Mouse (Mus musculus) layer of hippocampus, adult 9-11 months (tissue): ENCODE data around the gene B4galnt4.

Source experiments
- DNase-seq: peaks from one replicate; pipeline ENCODE4 v3.0.0; 2022

B4galnt4 gene

DNA sequence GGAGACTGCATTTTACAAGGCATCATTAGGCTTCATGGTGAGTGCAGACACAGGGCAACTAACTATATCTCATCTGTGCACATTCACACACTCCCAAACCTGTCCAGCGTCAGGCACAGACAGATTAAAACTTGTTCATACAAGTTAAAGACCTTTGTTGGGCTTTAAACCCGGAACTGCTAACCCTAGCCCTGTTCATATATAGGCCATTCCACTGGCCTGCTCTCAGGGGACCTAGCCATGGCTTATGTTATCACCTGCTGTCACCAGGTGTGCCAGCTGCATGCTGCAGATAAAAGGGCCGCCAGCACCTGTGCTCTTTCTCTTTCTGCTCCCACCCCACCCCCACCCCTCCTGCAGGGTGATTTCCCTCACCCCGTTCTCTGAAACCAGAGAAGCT lies 18.4 kb upstream of the B4galnt4 start:
- DNase-seq, result no peak

DNA sequence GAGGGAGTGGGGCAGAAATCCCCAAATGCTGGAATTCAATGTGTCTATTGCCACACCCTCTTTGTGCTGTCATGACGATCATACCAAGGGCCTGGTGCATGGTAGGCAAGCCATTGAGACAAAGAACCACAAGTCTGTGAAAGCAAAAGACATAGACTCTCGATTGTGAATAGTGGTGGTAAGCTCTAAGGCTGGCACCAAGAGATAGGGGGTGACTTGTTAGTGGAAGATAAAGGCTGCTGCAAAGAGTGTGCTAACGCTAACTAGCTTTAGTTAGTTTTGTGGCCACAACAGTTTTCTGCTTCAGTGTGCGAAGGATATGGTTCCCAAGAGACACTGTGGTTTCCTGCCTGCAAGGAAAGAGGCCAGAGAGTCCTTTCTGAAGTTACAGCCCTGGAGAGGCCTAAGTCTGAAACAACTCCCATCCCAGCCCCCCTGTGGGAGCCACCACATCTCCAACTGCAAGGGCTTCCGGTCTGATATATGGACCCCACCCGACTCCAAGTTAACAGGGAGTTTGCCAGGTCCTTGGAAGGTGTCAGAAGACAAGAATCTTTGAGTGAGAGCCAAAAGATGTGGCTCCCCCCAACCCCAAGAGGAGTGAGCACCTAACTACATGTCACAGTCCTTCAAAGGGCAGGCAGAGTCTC lies 13.8 kb upstream of the B4galnt4 start:
- DNase-seq, result no peak

DNA sequence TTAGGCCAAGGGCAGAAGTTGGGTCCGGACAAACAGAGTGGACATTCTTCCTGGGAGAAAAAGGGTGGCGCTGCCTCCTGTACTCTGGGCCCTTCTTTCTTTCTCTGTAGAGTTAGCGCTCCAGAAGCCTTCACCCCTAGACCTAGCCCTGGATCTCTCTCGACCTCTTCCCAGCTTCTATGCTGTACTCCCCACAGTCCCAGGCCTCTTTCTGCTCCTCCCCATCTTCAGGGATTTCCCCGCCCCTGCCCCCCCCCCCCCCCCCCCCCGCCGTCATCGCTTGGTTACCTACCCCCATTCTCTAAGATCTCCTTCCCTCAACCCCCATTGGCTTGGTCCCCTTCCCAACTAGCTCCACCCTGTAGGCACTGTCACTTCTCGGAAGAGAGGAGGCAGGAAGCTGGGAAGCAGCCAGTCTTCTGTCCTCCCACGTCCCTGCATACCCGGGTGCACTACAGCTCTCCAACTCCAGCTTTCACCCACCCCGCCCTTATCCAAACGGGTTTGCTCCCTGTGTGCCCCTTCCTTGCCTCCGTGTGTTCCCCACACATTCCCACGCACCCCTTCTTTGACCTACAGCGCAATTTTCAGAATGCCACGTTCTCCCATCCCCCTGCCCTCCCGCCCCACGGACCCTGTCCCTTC lies 13.2 kb upstream of the B4galnt4 start:
- DNase-seq, result peak; percentile 88

DNA sequence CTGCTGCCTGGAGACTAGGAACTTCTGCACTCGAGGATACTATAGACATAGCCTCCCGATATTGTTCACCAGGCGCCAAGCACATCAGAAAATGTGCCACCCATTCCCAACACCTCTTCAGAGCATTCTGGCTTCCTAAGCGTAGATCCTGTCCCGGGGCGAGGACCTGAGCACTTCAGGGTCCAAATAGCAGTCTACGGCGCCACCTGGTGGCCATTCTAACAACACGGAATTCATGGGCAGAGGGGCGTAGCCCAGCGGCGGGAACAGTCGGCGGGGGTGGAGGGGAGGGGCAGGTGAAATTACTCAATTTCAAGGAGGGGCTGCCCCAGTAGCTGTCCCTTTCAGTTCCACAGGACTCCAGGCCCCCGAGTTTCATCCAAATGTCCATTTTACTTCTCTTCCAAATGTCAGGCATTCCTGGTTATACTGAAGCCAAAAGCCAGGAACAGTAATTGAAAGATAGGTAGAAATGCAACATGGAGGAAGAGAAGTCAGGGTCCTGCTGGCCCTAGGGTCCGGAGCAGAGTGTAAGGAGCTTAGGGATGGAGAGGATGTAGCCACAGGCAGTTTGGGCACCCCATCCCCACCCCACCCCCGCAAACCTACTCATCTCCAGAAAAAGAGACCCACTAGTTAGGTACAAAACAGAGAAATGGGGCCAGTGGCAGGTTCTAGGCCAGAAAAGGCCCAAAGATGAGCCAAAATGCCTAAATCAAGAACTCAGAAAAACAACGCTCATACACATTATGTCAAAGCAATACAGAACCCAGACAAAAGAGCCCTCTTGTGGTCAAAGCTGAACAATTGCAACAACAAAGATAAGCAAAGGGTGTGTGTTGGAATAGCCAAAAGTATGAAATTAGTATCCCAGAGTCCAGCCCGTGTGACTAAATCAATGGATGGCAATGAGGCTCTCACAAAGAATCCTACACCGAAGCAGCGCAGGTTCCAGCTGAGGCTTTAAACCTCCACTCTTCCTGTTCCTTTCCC lies 12.4 kb upstream of the B4galnt4 start:
- peak; percentile 87 for DNase-seq

DNA sequence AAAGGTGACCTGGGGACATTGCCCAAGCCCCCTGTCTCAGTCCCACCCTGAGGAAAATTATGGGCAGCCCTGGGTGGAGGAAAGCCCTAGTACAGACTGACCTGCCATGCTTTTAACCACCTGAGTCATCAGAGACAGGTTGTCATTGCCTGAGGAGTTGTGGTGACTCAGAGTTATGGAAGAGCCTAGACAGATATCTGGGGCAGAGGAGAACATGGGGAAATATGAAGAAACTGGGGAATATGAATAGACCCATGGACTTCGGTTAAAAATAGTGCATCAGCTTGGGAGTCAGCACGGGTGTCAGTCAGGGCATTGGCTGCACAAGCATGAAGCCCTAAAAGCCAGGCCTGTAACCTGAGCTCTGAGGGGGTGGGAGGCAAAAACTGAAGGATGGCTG lies 11.6 kb upstream of the B4galnt4 start:
- no peak for DNase-seq

DNA sequence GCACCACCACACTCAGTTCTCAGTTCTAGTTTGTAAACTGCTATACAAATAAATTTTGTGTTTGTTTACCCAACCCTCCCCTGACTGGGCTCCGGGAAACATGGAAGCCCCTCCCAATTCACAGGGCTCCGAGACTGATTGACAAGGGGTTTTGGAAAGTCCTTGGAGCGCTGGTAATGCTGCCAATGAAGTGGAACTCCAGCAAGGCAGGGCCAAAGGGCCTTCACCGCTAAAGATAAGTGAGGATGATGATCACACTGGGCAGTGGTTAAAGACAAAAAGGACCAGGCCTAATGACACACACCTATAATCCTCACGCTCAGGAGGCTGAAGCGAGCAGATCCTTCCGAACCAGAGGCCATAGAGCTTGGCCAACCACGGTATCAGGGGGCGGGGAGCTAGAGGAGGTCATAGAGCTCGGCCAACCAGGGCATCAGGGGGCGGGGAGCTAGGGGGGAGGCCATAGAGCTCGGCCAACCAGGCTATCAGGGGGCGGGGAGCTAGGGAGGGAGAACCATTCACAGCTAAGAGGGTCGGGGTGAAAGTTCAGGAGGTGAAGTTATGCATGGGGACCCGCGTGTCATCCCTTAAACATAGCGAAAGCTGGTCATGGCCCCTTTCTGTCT lies 9.7 kb upstream of the B4galnt4 start:
- no peak for DNase-seq

DNA sequence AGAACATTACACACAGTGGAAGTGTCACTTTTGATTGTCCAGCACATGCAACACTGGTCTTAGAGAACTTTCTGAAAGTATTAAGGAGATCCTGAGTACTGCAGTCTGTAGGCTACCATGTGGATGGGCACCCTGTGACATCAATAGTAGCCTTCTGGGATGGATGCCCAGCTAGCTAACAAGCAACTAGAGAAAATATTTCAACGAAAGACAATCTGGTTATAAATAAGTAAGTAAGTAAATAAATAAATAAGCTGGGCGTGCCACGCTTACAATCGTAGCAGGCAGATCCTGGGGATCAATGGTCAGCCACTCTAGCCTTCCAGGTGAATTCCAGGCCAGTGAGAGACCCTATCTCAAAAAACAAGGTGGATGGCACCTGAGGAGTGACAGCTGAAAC lies 8.9 kb upstream of the B4galnt4 start:
- DNase-seq, result no peak

DNA sequence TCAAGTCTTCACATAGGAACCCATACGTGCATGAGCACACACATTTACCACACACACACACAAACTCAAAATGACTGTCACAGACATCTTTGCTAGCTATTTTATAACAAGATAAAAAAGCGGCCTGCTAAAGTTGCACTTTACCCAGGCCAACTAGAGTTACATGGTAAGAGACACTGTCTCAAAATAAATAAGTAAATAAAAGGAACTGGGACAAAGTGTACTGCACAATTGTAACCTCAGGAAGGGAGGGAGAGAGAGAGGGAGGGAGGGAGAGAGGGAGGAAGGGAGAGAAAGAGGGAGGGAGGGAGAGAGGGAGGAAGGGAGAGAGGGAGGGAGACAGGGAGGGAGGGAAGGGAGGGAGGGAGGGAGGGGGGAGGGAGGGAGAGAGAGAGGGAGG lies 8.5 kb upstream of the B4galnt4 start:
- no peak for DNase-seq

DNA sequence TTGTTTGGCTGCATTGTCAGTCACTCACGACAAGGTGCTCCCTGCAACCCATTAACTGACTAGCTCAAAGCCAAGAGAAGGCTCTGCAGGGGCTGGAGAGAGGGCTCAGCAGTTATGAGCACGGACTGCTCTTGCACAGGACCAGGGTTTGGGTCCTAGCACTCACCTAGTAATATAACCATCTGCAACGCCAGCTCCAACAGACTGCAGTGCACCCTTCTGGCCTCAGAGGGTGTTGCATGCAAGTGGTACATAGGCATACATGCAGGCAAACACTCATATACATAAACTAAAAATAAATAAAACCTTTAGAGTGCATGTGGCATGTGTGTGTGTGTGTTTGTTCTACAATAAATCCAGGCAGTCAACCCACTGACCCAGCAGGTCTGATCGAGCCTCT lies 5.1 kb upstream of the B4galnt4 start:
- DNase-seq, result no peak

DNA sequence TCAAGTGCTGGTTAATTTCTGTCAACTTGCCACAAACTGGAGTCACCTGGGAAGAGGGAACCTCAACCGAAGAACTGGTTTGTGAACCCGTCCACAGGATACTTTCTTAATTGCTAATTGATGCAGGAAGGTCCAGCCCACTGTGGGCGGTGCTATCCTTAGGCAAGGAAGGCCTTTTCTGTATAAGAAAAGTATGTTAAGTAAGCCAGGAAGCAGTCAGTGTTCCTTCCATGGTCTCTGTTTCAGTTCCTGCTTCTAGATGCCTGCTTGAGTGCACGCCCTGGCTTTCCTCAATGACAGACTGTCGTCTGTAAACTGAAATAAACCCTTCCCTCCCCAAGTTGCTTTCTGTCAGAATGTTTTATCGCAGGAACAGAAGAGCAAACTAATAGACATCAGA lies 3.9 kb upstream of the B4galnt4 start:
- DNase-seq, result no peak

DNA sequence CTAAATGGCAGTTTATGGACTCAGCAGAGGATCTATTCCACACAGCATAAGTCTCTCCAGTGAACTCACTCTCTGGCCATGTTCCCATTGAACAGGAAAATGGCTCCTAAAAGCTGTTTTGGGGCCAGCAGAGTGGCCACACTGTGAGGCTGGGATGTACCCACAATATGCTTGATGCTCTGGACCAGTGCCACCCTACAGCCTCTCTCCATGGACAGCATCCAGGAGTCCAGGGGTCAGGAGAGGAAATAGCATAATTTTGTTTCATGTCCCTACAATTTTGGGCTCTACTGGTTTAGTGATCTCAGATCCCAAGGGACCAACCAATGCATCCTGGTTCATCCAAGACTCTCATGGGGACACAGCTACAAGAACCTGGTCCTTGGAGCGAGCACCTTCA lies 3.4 kb upstream of the B4galnt4 start:
- no peak for DNase-seq

DNA sequence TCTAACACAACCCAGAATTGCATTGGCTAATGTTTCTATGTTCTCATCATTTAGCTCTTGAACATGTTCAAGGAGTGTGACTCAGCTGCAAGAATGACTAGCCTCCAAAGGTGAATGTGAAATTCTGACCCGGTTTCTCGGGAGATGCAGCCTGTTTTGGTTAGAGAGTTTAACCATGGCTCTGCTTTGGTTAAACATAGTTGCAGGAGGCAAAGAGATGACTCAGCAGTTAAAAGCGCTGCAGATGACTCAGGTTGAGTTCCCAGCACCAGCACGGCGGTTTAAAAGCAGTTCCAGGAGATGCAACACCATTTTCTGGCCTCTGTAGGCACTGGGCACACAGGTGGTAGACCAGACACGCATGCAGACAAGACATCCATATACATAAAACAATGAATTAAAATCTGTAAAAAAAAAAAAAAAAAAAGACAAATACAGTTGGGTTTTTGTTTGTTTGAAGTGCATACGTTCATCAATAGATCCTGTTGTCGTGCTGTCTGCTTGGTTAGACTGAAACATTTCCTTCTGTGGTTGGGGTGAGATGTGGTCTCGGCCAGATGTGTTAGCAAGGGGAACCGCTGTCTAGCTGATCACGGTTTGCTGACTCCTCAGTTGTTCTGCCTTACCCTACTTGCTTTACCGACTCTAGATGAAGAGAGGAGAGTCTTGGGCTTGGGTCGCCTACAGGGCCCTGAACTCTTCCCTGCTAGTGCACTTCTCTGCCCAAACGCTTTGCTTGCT lies 2.1 kb upstream of the B4galnt4 start:
- no peak for DNase-seq

DNA sequence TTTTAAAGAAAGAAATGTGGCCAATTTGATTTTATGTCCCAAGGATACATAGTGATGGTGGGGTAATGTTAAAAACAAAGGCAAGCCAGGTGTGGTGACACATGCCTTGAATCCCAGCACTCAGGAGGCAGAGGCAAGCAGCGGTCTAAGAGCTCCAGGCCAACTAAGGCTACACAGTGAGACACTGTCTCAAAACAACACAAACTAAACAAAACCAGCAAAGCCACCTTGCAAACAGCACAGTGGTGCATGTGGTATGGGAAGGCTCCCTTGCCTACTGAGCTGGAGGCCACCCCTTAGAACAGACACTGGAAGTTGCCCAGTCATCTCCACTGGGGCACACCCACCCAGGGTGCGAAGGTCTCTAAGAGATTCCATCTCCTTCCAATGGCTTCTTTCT lies 975 bp upstream of the B4galnt4 start:
- DNase-seq, result no peak

DNA sequence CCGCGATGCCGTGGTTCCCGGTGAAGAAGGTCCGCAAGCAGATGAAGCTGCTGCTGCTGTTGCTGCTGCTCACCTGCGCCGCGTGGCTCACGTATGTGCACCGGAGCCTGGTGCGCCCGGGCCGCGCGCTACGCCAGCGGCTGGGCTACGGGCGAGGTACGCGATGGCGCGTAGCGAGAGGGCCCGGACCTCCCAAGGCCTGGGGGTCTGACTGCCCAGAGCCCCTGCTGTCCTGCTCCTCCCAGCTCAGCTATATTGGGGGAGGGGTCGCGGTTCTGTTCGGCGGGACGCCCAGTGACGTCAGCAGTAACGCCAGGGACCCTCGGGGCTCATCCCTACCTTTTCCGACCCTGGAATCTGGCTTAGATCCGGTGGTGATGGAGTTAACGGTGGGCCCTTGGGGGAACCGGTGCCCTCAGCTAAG lies 377 bp downstream of the B4galnt4 start:
- DNase-seq, result no peak

DNA sequence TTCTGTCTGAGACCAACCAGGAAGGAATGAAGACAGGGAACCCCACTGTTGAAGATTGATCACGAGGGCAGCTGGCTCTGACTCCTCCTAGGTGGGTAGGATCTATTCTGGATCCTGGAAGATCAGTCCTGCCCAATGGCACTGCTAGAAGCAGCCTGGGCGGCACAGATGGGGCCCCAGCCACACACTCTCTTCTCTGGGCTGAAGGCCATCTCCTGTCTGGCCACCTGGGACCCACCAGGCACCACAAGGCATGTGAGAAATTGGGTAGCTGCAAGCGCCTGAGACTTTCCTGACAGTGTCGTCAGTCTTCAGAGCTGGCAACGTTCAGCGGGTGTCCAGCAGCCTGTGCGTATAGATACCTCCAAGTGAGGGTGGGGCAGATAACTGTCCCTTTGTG lies 1.6 kb downstream of the B4galnt4 start:
- DNase-seq, result no peak

DNA sequence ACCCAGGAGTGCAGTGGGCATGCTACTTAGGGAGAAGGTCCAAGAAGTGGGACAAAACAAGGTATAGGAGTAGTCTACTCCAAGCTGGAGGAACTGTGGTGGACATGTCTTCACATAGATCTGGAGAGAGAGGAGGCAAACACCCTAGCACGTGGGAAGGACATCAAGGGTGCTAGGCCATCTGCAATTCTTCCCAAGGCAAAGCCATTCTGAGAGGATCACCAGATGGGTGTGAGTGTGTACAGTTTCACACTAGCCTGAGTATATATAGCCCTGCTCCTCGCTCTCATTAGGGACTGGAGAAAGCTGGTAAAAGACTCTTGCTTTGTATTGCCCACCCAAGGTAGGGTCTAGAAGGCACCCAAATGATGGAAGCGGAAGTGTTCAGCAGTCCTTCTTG lies 2.4 kb downstream of the B4galnt4 start:
- DNase-seq, result no peak

DNA sequence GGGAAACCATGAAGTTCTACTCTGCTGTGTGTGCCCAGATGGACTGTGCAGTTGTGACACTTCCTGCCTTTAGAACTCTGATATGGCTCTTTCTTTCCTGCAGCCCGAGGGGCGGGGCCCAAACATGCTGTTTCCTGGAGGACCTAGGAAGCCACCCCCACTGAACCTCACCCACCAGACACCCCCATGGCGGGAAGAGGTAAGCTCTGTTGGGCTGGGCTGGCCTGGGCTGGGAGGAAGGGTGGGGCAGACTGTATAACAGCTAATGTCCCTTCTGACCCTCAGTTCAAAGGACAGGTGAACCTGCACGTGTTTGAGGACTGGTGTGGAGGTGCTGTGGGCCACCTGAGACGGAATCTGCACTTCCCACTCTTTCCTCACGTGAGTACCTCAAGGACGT lies 3.3 kb downstream of the B4galnt4 start:
- DNase-seq, result no peak

DNA sequence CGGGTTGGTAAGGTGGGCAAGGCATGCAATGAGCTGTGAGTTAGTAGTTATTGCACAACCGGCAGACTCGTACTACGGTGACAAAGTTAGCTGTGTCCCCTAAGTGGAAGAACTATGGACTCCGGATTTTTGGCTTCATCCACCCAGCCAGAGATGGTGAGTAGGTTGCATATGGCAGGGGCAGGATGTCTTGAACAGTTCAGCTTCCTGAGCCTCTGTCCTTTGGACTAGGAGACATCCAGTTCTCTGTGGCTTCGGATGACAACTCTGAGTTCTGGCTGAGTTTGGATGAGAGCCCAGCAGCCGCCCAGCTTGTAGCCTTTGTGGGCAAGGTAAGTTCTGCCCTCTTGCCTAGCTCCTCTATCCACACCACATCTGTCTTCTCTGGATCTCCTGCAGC lies 3.7 kb downstream of the B4galnt4 start:
- DNase-seq, result no peak

DNA sequence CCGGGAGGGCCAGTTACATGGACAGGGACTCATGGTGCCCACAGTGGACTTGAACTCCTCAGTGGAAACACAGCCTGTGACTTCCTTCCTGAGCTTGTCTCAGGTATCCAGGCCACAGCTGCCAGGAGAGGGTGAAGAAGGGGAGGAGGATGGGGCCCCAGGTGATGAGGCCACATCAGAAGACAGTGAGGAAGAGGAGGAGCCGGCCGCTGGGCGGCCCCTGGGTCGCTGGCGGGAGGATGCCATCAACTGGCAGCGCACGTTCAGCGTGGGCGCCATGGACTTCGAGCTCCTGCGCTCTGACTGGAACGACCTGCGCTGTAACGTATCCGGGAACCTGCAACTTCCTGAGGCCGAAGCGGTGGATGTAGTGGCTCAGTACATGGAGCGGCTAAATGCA lies 7.4 kb downstream of the B4galnt4 start:
- no peak for DNase-seq

DNA sequence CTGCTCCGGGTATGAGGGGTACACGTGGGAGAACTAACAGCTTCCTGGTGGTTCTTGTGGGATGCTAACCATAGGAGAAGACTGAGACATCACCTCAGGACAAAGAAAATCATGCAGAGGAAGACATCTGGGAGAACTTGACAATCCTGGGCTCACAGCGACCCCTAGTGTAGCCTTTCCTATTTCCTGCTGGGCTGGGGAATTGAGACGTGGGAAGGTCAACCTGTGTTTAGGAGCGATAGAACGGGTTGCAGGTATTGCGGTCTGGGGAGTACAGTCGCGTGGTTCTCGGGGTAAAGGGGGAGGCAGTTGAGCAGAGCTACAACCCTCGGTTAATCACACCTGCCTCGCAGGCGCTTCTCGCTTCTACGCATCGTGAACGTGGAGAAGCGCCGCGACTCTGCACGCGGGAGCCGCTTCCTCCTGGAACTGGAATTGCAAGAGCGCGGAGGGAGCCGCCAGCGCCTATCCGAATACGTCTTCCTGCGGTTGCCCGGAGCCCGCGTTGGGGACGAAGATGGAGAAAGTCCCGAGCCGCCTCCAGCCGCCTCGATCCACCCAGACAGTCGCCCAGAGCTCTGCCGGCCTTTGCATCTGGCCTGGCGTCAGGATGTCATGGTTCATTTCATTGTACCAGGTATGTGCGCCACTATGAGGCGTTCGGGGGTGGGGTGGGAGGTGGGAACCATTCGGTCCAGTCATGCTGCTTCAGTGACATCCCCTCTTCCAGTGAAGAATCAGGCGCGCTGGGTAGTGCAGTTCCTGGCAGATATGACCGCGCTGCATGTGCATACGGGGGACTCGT lies 9.4 kb downstream of the B4galnt4 start:
- DNase-seq, result peak; percentile 67

DNA sequence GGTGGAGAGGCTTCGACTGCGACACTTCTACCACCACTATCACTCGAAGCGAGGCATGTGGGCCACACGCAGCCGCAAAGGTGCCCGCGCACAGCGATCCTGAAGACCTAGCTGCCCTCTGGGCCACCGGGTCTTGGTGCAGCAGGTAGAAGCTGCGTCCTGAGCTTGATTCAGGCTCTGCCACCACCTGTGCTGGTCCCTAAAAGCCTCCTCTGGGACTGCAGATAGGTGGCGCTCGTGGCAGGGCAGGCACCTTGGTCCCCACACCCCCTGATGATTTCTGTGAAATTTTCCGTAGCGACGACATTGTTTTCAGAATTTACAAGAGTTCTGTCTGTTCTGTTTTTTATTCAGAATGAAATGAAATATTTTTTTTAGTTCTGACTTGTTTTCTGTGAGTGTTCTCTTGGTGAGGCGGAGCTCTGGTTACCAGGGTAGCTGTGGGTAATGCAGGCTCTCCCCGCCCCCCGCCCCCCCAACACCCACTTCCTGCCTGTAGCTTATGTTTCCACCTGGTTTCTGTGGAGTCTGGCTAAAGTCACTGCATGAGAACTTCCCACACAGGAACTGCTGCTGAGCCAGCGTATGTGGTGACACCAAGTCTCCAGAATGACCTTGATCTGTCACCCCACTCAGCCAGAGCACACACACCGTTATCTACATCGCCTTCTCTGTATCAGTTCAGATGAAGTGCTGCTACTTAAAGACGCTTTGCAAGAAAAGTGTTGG lies 11.3 kb downstream of the B4galnt4 start:
- no peak for DNase-seq
